Mouse (Mus musculus) liver, adult 2 months (tissue): ENCODE measurements at regions not wholly inside any gene's neighbourhood (a gene's known extent, or its start where the extent isn't known, plus 50 kb on each side); places are given as distances from the start of the nearest gene placed in this dataset.

Experiments used
- DNase-seq: peaks from one replicate; pipeline ENCODE4 v3.0.0-alpha.2; 2011; ENCODE audit warnings: low read depth, low spot score; ENCODE audit errors: extremely low read depth
- H3K27ac ChIP-seq: fragments of 200-500 bp; replicated peaks from 2 replicates; pipeline ENCODE4 v1.5.1; 2012; ENCODE audit warnings: low read depth, mild to moderate bottlenecking, control low read depth, inconsistent platforms, low read length; ENCODE audit not compliant: insufficient read depth
- H3K27me3 ChIP-seq: fragments of 200-500 bp; 2 replicates; pipeline ENCODE4 v1.6.1; 2012; ENCODE audit warnings: mild to moderate bottlenecking, moderate library complexity, low read length, inconsistent platforms; ENCODE audit not compliant: control insufficient read depth, insufficient read depth
- H3K36me3 ChIP-seq: fragments of 200-500 bp; 2 replicates; pipeline ENCODE4 v1.6.1; 2012; ENCODE audit warnings: low read length, inconsistent platforms; ENCODE audit not compliant: control insufficient read depth, insufficient read depth
- H3K4me1 ChIP-seq: fragments of 200-500 bp; 2 replicates; pipeline ENCODE4 v1.6.1; 2011; ENCODE audit warnings: low read length; ENCODE audit not compliant: control insufficient read depth, insufficient read depth
- H3K4me3 ChIP-seq: fragments of 200-500 bp; 2 replicates; pipeline ENCODE4 v1.5.1; 2011; ENCODE audit warnings: low read depth, mild to moderate bottlenecking, control low read depth, low read length, moderate library complexity; ENCODE audit not compliant: insufficient read depth
- H3K79me2 ChIP-seq: fragments of 200-500 bp; 2 replicates; pipeline ENCODE4 v1.6.1; 2012; ENCODE audit warnings: inconsistent platforms, mild to moderate bottlenecking, low read length, moderate library complexity; ENCODE audit not compliant: control insufficient read depth, insufficient read depth
- H3K9ac ChIP-seq: fragments of 200-500 bp; 2 replicates; pipeline ENCODE4 v1.6.1; 2012; ENCODE audit warnings: low read depth, mild to moderate bottlenecking, control low read depth, inconsistent platforms, low read length
- CTCF ChIP-seq: fragments of 200-500 bp; IDR thresholded peaks from 2 replicates; pipeline ENCODE4 v1.5.1; 2011; ENCODE audit warnings: low read depth, low read length, control low read depth
- POLR2A ChIP-seq: fragments of 200-500 bp; IDR thresholded peaks from 2 replicates; pipeline ENCODE4 v1.6.1; 2011; ENCODE audit warnings: low read length, control low read depth; ENCODE audit not compliant: insufficient read depth; ENCODE audit errors: extremely low read depth
- WGBS: fragments of 180-500 bp; shearing (Covaris S2); methylation state at CpG from one replicate; pipeline ENCODE4 v1.1.7; 2018; 5-methylcytosine and 5-hydroxymethylcytosine counted together

GRCm38 (mm10) chr12:97758624-97759023 is 500.6 kb downstream of the Galc start:
- no peak overlapping the region for H3K27ac ChIP-seq
- H3K9ac ChIP-seq = no peak overlapping the region
- no peaks in the 10 kb centered on the region for H3K79me2 ChIP-seq
- 73% methylated on average over 2 of the region's 2 CpGs for WGBS
- no peak for DNase-seq
- no peaks in the 10 kb centered on the region for H3K27me3 ChIP-seq
- no peaks in the 10 kb centered on the region for H3K4me1 ChIP-seq
- no peaks in the 10 kb centered on the region for H3K36me3 ChIP-seq
- H3K4me3 ChIP-seq = no peak overlapping the region
- TF ChIP-seq CTCF = no peak
- no peak for TF ChIP-seq POLR2A

- Histone ChIP-seq H3K27ac (no peak overlapping the region), H3K9ac (no peak overlapping the region), H3K27me3 (no peaks in the 10 kb centered on the region), H3K4me3 (no peak overlapping the region), H3K36me3 (no peaks in the 10 kb centered on the region), H3K4me1 (no peaks in the 10 kb centered on the region), H3K79me2 (no peaks in the 10 kb centered on the region)
- WGBS = 37% methylated on average over 2 of the region's 2 CpGs
- no peak for DNase-seq
- TF ChIP-seq POLR2A (no peak), CTCF (no peak)
These were observed 509.1 kb downstream of the Galc start for GRCm38 (mm10) chr12:97750166-97750565.

GRCm38 (mm10) chr12:97740927-97741326 is 518.3 kb downstream of the Galc start:
- TF ChIP-seq CTCF (no peak), POLR2A (no peak)
- H3K27me3 ChIP-seq = no peaks in the 10 kb centered on the region
- WGBS = 61% methylated on average over 2 of the region's 2 CpGs
- no peaks in the 10 kb centered on the region for H3K36me3 ChIP-seq
- no peaks in the 10 kb centered on the region for H3K79me2 ChIP-seq
- no peak overlapping the region for H3K4me3 ChIP-seq
- H3K9ac ChIP-seq = no peak overlapping the region
- no peaks in the 10 kb centered on the region for H3K4me1 ChIP-seq
- DNase-seq = no peak
- H3K27ac ChIP-seq = no peak overlapping the region

- TF ChIP-seq POLR2A (no peak), CTCF (no peak)
- Histone ChIP-seq H3K9ac (no peak overlapping the region), H3K4me3 (no peak overlapping the region), H3K27ac (no peak overlapping the region), H3K36me3 (no peaks in the 10 kb centered on the region), H3K79me2 (no peaks in the 10 kb centered on the region), H3K27me3 (no peaks in the 10 kb centered on the region), H3K4me1 (no peaks in the 10 kb centered on the region)
- 85% methylated on average over 6 of the region's 6 CpGs for WGBS
- DNase-seq = no peak
These were observed 527.1 kb downstream of the Galc start for GRCm38 (mm10) chr12:97732078-97732580.

- no peak overlapping the region for H3K9ac ChIP-seq
- WGBS = 53% methylated on average over 3 of the region's 3 CpGs
- no peak overlapping the region for H3K4me3 ChIP-seq
- no peak for DNase-seq
- H3K36me3 ChIP-seq = no peaks in the 10 kb centered on the region
- H3K79me2 ChIP-seq = no peaks in the 10 kb centered on the region
- H3K27me3 ChIP-seq = no peaks in the 10 kb centered on the region
- no peak overlapping the region for H3K27ac ChIP-seq
- no peak for TF ChIP-seq POLR2A
- no peak for TF ChIP-seq CTCF
- H3K4me1 ChIP-seq = no peaks in the 10 kb centered on the region
These were observed 538.7 kb downstream of the Galc start for GRCm38 (mm10) chr12:97720554-97720953.

GRCm38 (mm10) chr12:97717812-97718211 is 541.4 kb downstream of the Galc start:
- 78% methylated on average over 5 of the region's 5 CpGs for WGBS
- Histone ChIP-seq H3K4me3 (no peak overlapping the region), H3K27ac (no peak overlapping the region), H3K79me2 (no peaks in the 10 kb centered on the region), H3K4me1 (no peaks in the 10 kb centered on the region), H3K27me3 (no peaks in the 10 kb centered on the region), H3K9ac (no peak overlapping the region), H3K36me3 (no peaks in the 10 kb centered on the region)
- DNase-seq = no peak
- TF ChIP-seq POLR2A (no peak), CTCF (no peak)
